Mouse (Mus musculus): ENCODE data around the gene Gli1.

DNA sequence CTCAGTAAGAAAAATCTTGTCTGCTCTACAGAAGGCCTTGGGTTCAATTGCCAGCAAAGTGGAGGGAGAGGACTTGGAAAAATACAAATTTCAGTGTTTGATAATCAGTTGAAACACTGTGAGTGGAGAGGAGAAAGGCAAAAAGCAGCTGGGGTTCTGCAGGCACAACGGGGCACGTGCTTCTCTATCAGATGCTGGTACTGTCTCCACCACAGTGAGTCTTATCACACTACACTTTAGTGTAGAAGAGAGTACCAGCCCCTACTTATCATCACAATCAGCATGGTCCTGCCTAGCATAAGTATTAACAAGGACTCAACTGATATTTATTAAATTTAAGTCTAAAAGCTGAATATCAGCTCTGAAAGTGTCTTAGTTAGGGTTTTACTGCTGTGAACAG is 24.5 kb downstream of the Gli1 start:
- no peak for TF ChIP-seq CTCF (IDR thresholded peaks at IDR 0.05; ENCODE audit: control insufficient read depth, insufficient read depth, insufficient replicate concordance, low read depth, low read length)
- no peak for TF ChIP-seq POLR2A (IDR thresholded peaks at IDR 0.05; ENCODE audit: control insufficient read depth, low read depth, low read length)

Data from testis, adult 2 months (tissue).